Mouse (Mus musculus) neural tube, embryonic 12.5 days (tissue): ENCODE measurements at regions not wholly inside any gene's neighbourhood (a gene's known extent, or its start where the extent isn't known, plus 50 kb on each side); places are given as distances from the start of the nearest gene placed in this dataset.

Experiments used
- ATAC-seq: fragments of 200-750 bp; cut with Nextera tagmentation; 2 replicates; pipeline ENCODE4 v1.8.0; 2017; ENCODE audit warnings: low read depth, mild to moderate bottlenecking, moderate TSS enrichment, moderate library complexity; ENCODE audit not compliant: low FRiP score
- H3K27ac ChIP-seq: fragments of 300-500 bp; sonication (generic); 2 replicates; pipeline ENCODE4 v1.5.1; 2016
- H3K27me3 ChIP-seq: fragments of 300-500 bp; sonication (generic); replicated peaks from 2 replicates; pipeline ENCODE4 v1.6.1; 2016; ENCODE audit warnings: mild to moderate bottlenecking
- H3K36me3 ChIP-seq: fragments of 300-500 bp; sonication (generic); 2 replicates; pipeline ENCODE4 v1.6.1; 2016; ENCODE audit warnings: mild to moderate bottlenecking
- H3K4me1 ChIP-seq: fragments of 300-500 bp; sonication (generic); 2 replicates; pipeline ENCODE4 v1.6.1; 2016
- H3K4me2 ChIP-seq: fragments of 300-500 bp; sonication (generic); replicated peaks from 2 replicates; pipeline ENCODE4 v1.6.1; 2016; ENCODE audit warnings: mild to moderate bottlenecking
- H3K4me3 ChIP-seq: fragments of 300-500 bp; sonication (generic); 2 replicates; pipeline ENCODE4 v1.5.1; 2016
- H3K9ac ChIP-seq: fragments of 300-500 bp; sonication (generic); 2 replicates; pipeline ENCODE4 v1.6.1; 2016; ENCODE audit warnings: mild to moderate bottlenecking
- H3K9me3 ChIP-seq: fragments of 300-500 bp; sonication (generic); 2 replicates; pipeline ENCODE4 v1.6.1; 2016; ENCODE audit warnings: mild to moderate bottlenecking
- WGBS: fragments of 180-500 bp; shearing (Covaris S2); methylation state at CpG from one replicate; pipeline ENCODE4 v1.1.7; 2016; 5-methylcytosine and 5-hydroxymethylcytosine counted together

- H3K4me1 ChIP-seq, result no peaks in the 10 kb centered on the region
- WGBS, result 70% methylated on average over 2 of the region's 2 CpGs
- no peak overlapping the region for H3K9ac ChIP-seq
- no peak for ATAC-seq
- H3K4me3 ChIP-seq, result no peak overlapping the region
- no peaks in the 10 kb centered on the region for H3K36me3 ChIP-seq
- H3K27ac ChIP-seq, result no peak overlapping the region
- H3K9me3 ChIP-seq, result no peaks in the 10 kb centered on the region
- H3K27me3 ChIP-seq, result no peaks in the 10 kb centered on the region
- no peak overlapping the region for H3K4me2 ChIP-seq
Observed at GRCm38 (mm10) chr15:36335116-36335515, 672.5 kb downstream of the Zfp706 start.

- H3K9ac ChIP-seq, result no peak overlapping the region
- no peak overlapping the region for H3K27ac ChIP-seq
- 86% methylated on average over 9 of the region's 9 CpGs for WGBS
- no peak for ATAC-seq
- no peak overlapping the region for H3K4me2 ChIP-seq
- no peaks in the 10 kb centered on the region for H3K36me3 ChIP-seq
- no peak overlapping the region for H3K4me3 ChIP-seq
- no peaks in the 10 kb centered on the region for H3K9me3 ChIP-seq
- H3K27me3 ChIP-seq, result no peaks in the 10 kb centered on the region
- no peaks in the 10 kb centered on the region for H3K4me1 ChIP-seq
Observed at GRCm38 (mm10) chr15:36334436-36335113, 673.0 kb downstream of the Zfp706 start.

DNA sequence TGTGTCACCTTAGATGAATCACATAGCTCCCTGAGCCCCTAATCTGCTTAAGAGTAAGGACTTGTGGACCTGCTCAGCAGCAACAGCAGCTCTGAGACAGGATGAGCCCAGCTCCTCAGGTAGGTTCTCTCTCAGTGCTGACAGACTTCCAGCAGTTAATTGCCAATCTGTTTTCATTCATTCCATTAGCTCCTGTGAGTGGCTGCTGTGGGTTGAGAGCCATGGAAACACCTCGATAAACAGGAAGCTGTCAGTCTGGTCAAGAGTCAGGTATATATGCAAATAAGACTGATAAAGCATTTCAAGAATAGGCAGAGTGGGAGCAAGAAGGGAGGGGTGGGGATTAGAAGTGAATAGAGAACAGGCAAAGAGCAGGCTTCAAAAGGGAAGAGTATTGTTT, 673.7 kb downstream of the Zfp706 start:
- ATAC-seq, result no peak
- H3K27me3 ChIP-seq, result no peaks in the 10 kb centered on the region

GRCm38 (mm10) chr15:36333265-36333664, 674.3 kb downstream of the Zfp706 start:
- no peak overlapping the region for H3K4me2 ChIP-seq
- no peak overlapping the region for H3K4me3 ChIP-seq
- 72% methylated on average over 3 of the region's 3 CpGs for WGBS
- no peak overlapping the region for H3K27ac ChIP-seq
- no peak for ATAC-seq
- no peaks in the 10 kb centered on the region for H3K9me3 ChIP-seq
- no peak overlapping the region for H3K9ac ChIP-seq
- H3K36me3 ChIP-seq, result no peaks in the 10 kb centered on the region
- no peaks in the 10 kb centered on the region for H3K27me3 ChIP-seq
- no peaks in the 10 kb centered on the region for H3K4me1 ChIP-seq

More for the DNA sequence above, 673.7 kb downstream of the Zfp706 start:
- Histone ChIP-seq H3K4me2 (no peak overlapping the region), H3K36me3 (no peaks in the 10 kb centered on the region), H3K27ac (no peak overlapping the region), H3K4me1 (no peaks in the 10 kb centered on the region), H3K9ac (no peak overlapping the region), H3K9me3 (no peaks in the 10 kb centered on the region), H3K4me3 (no peak overlapping the region)
- WGBS, result 88% methylated on average over 1 of the region's 1 CpGs
